Mouse (Mus musculus): ENCODE measurements at regions not wholly inside any gene's neighbourhood (a gene's known extent, or its start where the extent isn't known, plus 50 kb on each side); places are given as distances from the start of the nearest gene placed in this dataset.

DNA sequence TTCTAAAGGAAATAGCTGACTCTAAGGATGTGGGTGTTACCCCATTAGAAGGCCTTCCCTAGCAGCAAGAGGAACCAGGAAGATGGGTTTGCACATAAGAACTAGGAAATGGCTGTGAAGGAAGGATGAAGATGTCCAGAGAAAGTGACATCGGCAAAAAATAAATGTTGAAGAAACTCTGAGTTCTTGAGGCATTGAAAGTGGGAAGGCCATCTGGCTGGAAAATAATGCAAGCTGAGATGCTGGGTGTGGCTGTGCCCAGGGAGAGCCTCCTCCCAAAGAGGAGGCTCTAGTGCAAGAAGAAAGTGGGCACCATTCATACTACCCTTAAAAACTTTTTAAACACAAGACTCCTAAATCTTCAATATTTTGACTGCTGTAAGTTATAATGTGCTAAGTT, 99.9 kb upstream of the F13a1 start:
- no peak for DNase-seq (ENCODE audit: inconsistent age in 2 of 2, low spot score in 1 of 2)

DNA sequence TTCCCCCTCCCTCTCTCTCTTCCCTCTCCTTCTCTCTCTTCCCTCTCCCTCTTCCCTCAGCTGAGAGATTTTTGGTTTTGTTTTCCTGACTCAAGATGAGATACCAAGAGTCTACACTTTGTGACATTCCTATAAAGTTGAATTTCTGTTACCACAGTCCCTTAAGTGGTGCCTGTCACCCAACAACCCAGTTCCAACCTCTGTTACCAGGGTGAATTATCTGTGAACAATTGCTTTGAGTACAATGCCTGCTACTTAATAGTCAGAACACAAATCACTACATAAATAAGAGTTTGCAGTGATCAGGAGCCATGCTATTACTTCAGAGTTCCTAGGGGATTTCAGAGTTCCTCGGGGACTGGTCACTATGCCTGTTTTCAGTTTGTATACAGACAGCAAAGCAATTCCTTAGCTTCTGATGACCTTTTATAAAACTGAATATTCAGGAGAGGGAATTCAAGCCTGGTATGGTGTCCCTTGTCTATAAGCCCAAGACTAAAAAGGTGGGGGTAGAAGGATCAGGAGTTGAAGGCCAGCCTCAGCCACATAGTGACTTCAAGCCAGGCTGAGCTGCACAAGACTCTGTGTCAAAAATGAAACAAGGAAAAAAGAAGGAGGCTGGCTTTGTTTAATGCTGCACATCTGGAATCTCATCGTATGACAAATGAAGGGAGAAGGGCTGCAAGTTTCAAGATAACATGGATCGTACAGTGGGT, 99.2 kb upstream of the F13a1 start:
- no peak for DNase-seq (ENCODE audit: inconsistent age in 2 of 2, low spot score in 1 of 2)

- DNase-seq (ENCODE audit: inconsistent age in 2 of 2, low spot score in 1 of 2) = no peak
Observed at GRCm38 (mm10) chr13:37148627-37149026, 98.6 kb upstream of the F13a1 start.

- no peak for DNase-seq (ENCODE audit: inconsistent age in 2 of 2, low spot score in 1 of 2)
Observed at GRCm38 (mm10) chr13:37147790-37148189, 97.7 kb upstream of the F13a1 start.

GRCm38 (mm10) chr13:37142812-37143211, 92.8 kb upstream of the F13a1 start:
- no peak for DNase-seq (ENCODE audit: inconsistent age in 2 of 2, low spot score in 1 of 2)

DNA sequence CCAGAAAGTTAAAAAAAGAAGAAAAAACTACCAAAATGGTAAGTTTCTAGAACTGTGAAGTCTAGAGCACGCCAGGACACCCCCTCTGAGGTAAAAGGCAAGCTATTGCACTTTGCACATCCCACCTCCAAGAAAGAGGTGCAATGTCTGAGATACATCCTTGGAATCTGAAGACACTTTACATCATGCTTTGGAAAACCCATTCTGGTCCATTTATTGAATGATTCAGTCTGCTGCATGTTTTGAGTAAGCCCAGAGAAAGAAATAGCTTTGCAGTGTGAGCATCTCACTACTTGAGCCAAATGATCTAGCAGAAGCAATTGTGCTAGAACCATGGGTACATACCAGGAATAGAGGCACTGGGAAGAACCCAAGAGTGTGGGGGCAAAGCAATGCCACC, 85.1 kb upstream of the F13a1 start:
- DNase-seq (ENCODE audit: inconsistent age in 2 of 2, low spot score in 1 of 2) = no peak

DNA sequence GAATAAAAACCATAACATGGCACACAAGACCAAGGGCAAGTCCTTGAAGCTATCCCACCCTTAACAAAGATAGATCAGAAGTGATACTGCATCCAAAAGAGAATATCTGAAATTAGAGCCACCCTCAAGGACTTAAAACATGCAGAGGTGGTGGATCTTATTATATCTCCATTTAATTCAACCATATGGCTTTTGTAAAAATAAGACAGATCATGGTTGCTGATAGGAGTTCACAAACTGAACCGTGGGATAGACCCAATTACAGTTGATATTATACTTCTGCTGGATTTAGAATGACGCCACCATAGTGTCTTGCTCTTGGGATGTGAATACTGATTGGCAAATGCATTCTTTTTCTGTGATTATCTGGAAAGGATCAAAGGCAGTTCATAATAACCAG, 84.5 kb upstream of the F13a1 start:
- DNase-seq (ENCODE audit: inconsistent age in 2 of 2, low spot score in 1 of 2) = no peak

DNA sequence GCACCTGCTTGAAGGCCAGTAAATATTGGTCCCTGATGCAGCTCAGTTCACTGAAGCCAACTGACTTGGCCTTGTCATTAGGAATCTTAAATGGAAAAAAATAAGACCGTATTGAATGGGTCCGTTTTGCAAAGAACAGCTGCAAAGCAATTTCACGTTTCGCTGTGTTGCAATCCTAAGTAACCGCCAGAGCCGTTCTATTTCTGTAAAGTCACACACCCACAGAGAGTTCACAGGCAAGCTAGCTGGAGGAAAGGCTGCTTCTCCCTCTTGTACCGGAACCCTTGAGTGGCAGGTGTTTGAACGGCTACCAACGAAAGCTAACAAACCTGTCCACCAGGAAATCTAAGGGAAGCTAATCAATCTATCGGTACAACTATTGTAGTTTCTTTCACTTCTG, 80.6 kb upstream of the F13a1 start:
- peak in 1 of 2 experiments; percentile 57 for DNase-seq (ENCODE audit: inconsistent age in 2 of 2, low spot score in 1 of 2)

DNA sequence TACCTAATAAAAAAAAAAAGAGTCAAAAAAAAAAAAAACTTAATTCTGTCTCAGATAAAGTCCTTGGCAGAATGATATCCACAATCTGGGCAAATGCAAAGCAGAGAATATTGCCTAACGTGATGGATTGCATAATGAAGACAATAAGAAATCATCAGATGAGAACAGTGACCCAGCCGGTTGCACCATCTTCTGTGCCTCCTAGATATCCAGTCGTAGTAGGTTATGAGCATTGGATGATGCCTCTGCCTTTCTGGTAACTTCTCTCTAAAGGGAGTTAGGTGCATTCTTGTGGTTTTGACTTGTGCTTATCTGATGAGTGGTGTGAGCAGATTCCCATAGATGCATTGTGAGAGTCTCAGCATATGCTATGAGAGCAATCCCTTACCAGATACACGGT, 71.6 kb upstream of the F13a1 start:
- DNase-seq (ENCODE audit: inconsistent age in 2 of 2, low spot score in 1 of 2) = peak in 1 of 2 experiments; percentile 64

GRCm38 (mm10) chr13:37120219-37120618, 70.2 kb upstream of the F13a1 start:
- peak in 1 of 2 experiments; percentile 31 for DNase-seq (ENCODE audit: inconsistent age in 2 of 2, low spot score in 1 of 2)

DNA sequence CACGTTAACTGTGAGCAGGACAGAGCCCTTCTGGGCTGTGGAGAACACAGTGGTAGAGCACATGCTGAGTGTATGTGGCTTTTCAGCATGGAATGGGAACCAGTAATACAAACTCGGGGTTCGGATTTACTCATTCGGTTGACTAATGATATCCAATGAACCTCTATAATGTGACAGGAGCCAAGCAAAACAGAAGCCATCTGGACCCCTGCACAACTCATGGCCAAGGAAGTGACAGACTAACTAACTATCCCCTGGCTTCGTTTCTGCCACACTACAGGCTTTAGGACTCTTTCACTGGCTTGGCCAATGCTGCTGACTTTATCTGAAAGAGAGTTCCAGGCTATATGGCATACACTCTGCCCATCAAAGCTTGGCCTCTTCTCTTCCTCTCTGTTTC, 64.3 kb upstream of the F13a1 start:
- DNase-seq (ENCODE audit: inconsistent age in 2 of 2, low spot score in 1 of 2) = no peak

DNA sequence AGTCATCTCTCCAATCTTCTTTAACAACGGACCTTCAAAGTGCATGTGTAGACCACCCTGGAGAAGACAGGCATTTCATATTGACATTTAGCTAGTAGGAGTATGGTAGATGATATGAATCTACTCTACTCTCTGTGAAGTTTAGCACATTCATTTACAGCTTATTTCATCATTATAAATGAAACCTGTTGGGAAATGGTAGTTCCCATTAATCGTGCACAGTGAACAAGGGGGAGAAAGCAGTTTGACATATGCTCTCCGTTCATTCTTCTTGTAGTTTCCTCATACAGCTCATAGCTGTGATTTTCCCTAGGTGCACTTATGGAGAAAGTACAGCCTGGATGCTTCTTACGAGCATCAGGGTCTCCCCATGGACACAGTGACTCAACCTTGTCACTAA, 61.7 kb upstream of the F13a1 start:
- no peak for DNase-seq (ENCODE audit: inconsistent age in 2 of 2, low spot score in 1 of 2)

GRCm38 (mm10) chr13:37107721-37108120, 57.7 kb upstream of the F13a1 start:
- DNase-seq (ENCODE audit: inconsistent age in 2 of 2, low spot score in 1 of 2) = peak in 1 of 2 experiments; percentile 72

DNA sequence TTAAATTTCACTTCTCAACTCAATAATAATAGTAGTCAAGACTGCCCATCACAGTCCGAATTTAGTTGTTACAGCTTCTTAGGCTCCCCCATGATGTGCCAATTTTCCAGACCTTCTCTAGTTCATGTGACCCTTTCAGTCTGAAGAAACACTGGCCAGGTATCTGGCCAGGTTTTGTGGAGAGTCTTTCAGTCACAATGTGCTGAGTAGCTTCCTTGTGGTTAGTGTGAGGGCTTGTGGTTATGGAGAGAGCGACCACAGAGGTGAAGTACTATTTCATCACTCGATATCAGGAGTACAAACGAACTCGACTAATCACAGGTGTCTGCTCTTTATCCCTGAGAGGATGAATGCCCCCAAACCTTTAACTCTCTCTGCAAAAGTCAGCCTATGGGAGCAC, 56.0 kb upstream of the F13a1 start:
- no peak for DNase-seq (ENCODE audit: inconsistent age in 2 of 2, low spot score in 1 of 2)

DNA sequence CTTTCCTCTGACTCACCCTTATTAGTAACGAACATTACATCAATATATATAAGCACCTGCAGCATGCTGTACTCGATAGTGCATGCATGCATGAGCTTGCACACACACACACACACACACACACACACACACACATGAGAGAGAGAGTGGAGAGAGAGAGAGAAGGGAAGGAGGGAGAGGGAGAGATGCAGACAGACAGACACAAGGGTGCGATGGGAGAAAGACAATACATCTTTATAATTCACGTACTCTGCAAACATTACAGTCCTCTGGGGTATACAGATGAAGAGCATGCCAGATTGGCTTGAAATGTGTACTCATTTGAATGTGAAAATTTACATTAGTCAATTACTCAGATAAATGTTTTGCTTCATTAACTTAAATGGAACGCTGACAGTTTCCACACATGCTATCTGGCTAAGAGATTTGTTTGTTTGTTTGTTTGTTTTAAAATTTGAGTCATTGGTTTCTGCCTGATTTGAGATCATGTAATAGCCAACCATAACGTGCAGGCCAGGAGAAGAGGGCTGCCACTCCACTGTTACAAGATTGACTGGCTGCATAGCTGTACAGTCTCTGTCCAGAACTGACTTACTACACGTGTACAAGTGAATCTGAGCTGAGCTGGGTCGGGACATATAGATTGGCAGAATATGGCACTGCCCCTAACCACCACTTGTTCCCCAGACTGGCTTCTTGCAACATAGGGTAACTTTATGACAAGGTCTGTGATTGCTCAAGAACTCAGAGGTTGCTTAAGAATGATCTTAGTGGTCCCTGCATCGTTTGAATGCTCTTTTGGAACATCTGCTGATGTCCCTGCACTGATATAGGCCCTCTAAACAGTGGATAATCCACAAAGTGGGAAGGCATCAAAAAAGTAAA, 54.6 kb upstream of the F13a1 start:
- peak in 1 of 2 experiments; percentile 64 for DNase-seq (ENCODE audit: inconsistent age in 2 of 2, low spot score in 1 of 2)

GRCm38 (mm10) chr13:37103741-37104296, 53.8 kb upstream of the F13a1 start:
- no peak for DNase-seq (ENCODE audit: inconsistent age in 2 of 2, low spot score in 1 of 2)

- no peak for DNase-seq (ENCODE audit: inconsistent age in 2 of 2, low spot score in 1 of 2)
Observed at GRCm38 (mm10) chr13:37101755-37102154, 51.7 kb upstream of the F13a1 start.

Measured in adrenal gland, adult (tissue).